Mouse (Mus musculus): Measurements from ENCODE around the gene C4bp.
"Not testable (repeated sequence)": the region's sequence is repeated elsewhere in the genome, so short reads cannot be mapped to it uniquely, and the experiment has no call there.

Gene C4bp

DNA sequence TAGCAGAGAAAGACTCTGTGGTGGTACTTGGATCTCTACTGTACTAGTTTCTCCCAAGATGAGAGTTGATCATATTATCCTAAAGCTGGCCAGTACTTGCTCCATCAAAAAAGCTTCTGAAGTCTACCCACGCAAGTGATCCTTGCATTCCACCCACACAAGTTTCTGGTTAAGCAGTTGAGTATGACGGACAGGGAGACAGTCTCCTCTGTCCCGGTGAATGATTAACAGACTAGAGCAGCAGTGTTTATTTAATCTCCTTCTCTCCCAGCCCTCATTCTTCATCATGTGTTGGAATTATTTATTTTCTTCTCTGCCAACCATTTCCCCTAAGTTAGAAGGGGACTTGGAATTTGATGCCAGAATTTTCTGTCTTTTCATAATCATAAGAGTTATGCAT is at the start of gene C4bp:
Gene C4bp, minus strand, starts transcription at position 179 of the 400 bp plus-strand sequence.
- no peak for DNase-seq (ENCODE audit: low spot score)

DNA sequence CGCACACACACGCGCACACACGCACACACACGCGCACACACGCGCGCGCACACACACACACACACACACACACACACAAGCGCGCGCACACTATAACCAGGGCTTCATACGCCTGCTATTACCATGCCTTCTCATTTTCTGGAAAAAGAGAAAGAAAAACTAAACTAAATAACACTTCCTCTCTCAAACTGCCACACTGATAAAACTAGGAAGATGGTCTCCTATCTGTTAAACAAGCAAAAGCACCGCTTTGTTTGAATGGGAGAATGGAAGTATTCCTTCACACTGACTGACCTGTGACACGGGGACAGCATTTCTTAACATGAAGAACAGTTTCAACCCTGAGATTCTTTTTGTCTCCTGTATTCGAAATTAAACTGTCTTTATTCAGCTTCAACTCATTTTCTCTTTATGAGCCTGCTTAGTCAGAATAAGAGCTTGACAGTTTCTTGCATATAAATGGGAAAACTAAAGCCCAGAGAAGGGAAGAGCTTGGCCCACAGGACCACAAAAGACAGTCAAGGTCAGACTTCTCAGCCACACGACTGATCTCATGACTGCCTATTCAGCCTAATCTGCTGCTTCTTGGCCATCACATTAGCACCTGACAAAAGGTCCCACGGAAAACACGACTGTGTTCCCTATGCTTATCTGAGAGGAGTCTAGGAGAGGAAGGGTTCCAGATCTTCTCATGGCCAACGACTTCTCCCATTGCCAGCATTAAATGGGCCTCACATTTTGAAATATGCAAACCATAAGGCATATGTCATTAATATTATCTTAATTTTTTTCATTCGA is 49.0 kb upstream of the C4bp start:
- no peak for DNase-seq (ENCODE audit: low spot score)

DNA sequence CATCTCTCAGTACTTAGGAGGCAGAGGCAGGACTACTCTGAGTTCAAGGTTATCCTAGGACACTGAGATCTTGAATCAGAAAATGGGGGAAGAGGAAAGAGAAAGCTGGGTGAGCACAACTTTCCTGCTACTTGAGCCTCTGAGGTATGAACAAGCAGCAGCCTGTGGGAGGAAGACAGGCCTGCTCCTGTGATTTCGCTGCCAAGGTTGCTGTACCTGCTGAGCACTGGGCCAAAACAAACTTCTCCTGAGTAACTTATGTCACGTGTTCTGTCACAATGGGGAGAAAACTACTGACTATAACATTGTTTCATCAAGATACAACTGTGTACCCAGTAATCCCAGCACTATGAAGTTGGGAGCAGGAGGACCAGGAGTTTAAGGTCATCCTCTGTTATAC is 42.2 kb upstream of the C4bp start:
- no peak for DNase-seq (ENCODE audit: low spot score)

DNA sequence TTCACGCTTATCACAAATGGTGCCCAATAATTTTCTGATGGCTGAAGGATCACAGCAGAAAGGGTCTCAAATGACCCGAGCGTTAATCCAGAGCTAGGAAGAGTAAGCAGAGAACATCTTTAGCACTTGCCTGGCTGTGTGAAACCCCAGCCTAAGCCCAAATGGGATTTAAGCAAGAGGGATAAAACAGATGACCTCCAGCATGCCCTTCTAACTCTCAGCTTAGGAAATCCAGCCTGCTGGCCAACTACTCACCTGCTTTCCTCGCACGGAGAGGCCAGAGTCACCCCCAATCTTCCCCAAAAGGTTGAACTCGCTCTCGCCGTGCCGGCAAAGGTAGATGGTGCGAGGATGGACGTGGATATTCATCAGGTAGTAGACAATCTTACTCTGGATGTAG is 40.5 kb upstream of the C4bp start:
- DNase-seq (ENCODE audit: low spot score), result no peak

DNA sequence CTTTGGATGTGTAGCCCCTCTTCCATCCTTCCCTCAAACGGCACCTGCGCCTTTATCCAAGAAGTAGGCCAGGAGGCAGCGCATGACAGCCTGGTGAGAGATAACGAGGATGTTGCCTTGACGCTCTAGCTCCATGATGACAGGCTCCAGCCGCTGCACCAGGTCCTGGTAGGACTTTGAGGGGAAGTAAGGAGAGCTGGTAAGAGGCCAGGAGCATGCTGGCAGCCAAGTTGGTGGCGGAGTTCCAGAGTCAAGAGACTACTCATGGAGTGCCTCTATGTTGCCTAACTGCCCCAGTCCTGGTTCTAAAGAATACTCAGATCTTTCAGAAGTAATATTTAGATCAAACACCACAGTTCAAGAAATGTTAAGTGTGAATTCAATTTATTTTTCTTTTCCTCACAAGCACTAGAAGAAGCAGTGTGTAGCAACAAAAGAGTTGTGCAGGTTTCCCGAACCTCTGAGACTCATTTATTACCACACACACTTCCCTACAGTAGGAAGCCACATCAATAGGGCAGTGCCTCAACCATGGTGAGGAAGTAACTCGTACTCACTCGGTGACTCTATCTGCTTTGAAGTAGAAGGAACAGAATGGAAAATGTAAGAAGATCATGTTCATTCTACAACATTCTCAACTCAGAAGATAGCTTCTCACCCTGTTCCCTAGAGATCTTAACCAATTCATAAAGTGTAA is 38.7 kb upstream of the C4bp start:
- DNase-seq (ENCODE audit: low spot score), result no peak

DNA sequence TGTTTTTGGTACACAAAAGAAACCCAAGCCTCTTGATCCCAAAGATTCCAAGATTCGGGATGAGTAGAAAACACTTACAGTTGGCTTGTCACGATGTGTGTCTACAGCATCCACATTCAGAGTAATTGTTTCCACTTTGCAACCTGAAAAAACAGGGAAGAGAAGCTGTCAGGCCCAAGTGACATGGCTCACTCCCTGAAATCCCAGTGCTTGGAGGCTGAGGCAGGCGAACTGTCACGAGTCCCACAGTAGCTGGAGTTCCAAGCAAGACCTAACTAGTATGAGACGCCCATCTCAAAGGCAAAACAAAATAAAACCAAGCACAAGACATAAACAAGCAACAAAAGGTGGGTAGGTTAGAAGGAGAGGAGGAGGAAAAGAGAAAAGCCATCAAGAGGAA is 37.2 kb upstream of the C4bp start:
- no peak for DNase-seq (ENCODE audit: low spot score)

DNA sequence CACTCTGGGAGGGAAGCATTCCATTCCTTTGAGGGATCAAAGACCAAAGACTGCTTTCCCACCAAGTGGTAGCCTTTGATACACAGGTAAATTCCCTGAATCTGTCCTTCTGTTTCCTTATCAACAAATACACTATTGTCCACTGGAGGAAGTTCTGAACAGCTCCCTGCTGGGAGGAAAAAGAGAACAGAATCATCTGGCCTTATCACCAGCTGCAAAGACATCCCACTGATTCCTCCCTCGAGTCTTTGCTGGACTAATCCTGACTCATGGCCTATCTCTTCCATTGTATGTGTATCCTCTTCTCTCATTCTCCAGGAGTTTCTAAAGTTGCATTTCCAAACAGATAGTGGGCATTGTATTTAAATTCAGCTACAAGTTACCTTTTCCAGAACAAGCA is 22.5 kb upstream of the C4bp start:
- no peak for DNase-seq (ENCODE audit: low spot score)

DNA sequence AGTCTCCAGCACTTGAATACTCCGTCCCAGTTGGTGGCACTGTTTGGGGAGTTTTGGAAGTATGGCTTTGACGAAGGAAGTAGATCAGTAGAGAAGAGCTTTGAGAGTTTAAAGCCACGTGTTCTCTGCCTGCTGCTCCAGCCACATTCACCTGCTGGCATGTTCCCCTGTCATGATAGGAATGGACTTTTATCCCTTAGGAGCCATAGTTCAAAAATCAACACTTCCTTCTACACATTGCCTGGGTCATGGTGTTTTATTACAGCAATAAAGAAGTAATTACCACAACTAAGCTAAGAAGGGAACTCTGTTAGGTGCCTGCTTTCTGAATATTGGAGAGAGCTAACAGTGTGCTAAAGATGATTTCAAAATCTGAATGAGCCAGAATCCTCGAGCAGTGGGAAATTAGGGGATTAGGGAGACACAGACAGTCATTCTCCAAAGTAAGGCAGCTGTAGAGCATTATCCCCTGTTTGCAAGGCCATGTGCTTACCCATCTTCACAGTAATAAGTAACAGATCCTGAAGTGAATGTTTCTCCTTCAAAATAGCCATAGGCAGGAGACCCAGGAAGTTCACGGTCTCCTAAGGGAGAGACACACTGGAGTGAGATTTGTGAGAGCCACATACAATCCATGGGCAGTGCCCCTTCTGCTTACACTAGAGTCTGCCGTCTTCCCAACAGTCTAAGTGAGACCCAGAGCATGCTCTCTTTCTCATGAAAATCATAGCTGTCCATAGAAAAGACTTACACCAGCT is 20.4 kb upstream of the C4bp start:
- DNase-seq (ENCODE audit: low spot score), result no peak

DNA sequence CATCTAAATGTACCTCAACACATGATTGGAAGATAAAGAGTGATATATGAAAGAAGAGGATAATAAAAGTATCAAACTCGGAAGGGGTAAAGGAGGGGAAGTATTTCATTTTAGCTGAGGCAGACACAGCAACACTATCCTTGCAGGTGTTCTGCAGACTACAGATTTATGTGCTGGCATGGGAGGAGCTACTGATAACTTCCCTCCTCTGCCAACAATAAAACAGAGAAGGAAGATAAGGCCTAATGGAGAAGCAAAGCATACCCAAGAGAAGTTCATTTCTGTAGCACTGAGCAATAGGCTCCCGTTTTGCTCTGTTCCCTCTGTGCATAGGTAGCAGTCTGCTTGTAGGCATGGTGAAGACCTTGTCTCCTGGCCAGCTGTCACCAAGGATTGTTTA is 19.6 kb upstream of the C4bp start:
- no peak for DNase-seq (ENCODE audit: low spot score)

DNA sequence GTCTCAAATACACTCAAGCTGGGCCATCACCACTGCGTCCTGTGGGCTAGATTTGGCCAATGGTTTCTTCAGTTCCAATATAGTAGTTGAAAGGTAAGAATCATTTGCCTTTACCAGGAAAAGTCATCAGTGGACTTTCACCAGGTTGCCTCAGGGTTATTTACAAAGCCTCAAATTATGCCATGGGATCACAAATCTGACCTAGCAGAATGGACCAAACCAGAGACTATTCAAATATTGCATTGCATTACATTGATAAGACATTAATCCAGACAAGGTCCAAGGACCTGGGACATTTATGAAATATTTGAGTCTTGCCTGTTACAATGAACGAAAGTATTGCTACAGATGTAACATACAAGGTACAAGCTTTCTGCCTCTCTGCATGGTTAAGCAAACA is 17.1 kb upstream of the C4bp start:
- DNase-seq (ENCODE audit: low spot score), result no peak

DNA sequence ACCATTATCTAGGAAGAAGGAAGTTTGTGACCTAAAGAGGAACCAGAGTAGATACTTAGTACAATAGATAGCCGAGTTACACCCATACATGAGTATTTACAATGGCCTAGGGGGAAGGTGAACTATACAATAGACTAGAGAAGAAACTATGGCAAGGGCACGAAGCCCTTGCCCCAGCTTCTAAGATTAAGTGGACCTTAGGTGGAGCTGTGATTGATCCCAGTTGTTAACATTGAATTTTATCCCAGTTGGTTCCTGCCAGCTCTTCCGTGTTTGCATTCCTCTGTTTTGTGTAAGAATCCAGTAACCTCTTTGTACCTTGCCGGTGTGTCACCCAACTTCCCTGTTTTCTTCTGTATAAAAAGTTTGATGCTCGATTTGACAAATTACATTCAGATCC is 2.1 kb upstream of the C4bp start:
- not testable (repeated sequence) for DNase-seq (ENCODE audit: low spot score)

DNA sequence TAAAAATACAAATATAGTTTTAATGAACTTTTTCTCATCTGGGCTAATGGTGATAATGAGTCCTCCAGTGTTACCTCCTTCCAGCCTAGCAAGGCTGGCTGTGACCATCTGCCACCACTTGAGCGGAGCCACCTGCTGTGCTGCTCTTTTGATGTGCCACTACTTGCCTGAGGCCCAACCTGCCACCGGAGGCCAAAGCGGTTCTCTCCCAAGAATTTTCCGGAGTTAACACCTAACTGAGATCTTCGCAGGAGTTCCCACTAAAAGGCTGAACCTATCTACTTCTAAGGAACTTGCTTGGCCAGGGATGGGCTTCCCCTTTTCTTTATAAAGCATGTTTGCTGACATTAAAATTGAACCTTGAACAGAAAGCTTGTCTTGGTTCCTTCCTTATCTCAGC is 1.8 kb downstream of the C4bp start:
- not testable (repeated sequence) for DNase-seq (ENCODE audit: low spot score)

DNA sequence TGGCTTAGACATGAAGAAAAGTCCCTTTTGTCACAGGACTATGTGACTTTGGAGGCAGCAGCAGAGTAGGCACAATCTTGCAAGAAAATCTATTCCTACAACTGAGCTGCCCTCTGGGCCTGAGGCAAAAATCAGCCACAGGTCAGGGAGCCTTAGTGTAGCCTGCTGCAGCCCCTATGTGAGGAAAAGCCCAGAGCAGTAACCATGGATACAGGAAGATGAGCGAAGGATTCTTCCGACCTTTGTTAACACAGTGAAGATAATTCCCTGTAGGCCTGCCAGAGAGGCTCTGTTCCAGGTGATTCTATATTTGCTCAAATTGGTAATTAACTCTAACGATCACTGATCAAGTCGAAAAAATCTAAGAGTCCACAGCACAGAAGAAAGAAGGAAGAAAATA is 17.3 kb downstream of the C4bp start:
- DNase-seq (ENCODE audit: low spot score), result no peak

DNA sequence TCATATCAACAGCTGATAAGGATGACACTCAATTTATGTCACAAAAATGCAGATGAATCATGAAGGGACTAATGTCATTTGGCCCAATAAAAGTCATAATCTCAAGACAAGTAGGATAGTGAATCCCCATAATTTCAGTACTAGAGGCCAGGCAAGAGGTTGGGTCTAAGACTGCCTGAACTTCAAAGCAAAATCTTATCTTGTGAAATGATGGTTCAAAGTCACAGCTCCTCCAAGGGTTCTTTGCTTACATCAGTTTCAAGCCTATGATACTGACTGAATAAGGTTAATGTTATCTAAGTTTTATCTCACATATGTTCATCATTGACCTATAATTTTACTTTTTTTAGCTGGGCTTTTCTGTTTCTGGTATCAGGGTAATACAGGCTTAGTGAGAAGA is 20.5 kb downstream of the C4bp start:
- no peak for DNase-seq (ENCODE audit: low spot score)

DNA sequence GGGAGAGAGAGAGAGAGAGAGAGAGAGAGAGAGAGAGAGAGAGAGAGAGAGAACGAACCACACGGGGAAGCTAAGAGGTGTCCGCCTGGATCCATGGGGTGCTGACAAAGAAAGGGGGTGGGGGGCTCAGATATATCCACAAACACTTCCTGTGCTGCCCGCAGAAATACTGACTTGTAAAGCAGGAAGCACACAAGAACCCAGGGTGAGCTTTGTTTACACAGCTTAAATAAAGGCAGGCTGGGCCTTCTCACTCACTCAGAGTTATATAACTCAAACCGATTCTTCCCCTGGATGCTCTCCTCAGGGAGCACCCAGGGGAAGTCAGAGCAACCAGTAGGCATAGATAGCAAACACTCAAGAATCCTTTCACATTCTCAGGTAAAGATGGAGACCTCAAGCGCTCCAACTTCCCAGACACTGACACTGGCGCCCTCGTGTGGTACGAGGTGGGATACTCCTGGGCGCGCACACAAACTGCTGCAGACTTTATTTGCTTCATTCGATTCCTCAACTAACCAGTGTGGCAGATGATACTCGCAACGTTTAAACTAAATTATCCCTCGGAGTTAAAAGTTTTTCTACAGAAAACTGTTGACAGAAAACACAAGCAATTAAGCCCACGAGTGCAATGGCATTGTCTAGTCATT is 27.5 kb downstream of the C4bp start:
- peak; percentile 61 for DNase-seq (ENCODE audit: low spot score)

DNA sequence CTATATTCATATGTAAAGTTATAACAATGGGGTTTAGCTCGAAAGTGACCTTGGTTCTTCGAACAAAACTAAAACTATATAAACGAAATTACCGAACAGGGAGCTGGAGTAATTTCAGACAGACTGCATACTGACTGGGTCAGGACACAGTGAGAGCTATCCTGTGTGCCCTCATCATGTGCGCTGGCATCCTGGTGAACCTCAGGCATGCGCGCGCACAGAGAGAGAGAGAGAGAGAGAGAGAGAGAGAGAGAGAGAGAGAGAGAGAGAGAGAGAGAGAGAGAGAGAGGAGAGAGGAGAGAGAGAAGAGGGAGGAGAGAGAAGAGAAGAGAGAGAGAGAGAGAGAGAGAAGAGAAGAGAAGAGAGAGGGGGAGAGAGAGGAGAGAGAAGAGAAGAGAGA is 28.1 kb downstream of the C4bp start:
- DNase-seq (ENCODE audit: low spot score), result no peak

DNA sequence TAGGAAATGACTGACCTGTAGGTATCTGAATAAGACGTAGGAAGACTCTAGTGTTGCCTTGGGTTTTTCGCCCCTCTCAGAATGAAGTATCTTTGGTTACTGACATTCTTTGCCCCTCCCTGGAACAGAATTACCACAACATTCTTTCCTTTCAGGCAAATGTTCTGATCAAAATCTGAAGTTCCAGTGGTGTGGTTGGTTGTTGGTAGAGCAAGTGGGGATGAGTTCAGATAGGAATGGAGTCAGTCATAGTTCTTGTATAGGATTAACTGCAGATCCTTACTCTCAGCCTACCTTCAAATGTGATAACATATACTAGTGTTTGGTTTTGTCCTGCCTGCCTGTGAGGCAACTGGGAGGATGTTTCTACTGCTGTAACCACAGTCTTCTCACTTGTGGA is 31.9 kb downstream of the C4bp start, which contains the start of gene Zp3r:
Gene Zp3r, minus strand, starts transcription at position 101 of the 400 bp plus-strand sequence.
- DNase-seq (ENCODE audit: low spot score), result no peak

DNA sequence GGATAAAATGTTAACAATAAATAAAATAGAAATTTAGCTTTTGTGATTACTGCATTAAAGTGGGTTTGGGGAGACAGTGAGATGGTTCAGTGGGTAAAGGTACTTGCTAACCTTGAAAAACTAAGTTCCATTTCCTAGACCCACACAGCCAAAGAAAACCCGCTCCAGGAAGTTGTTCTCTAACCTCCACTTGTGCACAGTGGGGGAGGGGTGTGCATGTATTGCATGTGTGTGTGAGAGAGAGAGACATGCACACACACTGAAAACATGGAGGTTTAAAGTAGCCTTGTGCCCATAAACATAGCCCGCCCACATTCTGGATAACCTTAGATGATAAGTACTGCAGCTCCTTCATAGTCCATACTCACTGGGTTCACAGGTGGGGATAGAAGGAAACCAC is 65.1 kb downstream of the C4bp start:
- no peak for DNase-seq (ENCODE audit: low spot score)

DNA sequence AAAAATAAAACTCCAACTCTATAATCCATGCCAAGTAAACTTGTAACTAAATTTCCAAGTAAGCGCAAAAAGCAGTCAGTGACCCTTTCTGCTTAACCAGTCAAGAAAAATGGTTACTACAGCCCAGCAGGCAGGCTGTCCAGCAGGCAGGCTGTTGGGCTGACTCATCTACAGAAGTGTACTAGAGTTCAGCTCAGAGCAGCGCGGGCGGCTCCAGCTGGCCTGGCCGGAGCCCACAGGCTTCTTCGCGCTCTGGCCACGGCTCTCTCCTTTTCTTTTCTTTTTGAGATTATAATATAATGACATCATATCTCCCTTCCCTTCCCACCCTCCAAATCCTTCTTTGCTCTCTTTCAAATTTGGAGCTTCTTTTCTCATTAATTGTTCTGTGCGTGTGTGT is 72.8 kb downstream of the C4bp start:
- no peak for DNase-seq (ENCODE audit: low spot score)
